ENCODE assay signal across 8 mouse cellular contexts in the genomic region with DNA sequence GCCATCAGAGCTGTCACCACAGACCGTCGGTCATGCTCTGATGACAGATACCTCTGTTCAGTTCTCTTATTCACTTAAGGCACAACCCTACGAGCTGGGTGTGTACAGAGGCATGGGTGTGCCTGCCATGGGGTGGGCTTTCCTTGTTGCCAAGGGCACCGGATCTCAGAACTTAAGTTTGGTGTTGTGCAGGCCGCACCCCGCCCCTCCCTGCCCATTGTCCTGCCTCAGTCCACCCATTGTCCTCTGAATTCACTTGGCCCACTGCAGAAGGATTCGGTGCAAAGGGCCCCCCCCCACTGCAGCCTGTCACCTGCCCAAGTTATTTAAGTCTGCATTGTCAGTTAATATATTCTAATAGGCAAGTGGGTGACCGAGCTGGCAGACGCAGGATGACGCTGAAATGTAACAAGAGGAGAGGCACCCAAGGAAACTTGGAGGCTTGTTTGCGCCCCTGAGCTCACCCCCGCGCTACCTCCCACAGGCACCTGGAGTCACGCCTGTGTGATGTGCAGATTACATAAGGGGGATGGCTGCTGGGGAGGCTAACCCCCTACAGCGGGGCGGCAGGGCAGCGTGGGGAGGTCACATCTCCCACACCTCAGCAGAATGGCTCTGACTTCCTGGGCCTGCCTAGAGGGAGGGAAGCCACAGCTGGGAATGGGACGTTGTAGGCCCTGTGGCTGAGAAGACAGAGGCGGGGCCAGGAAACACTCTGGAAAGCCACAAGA. TPM values are rescaled to one million over a fixed set of nuclear protein-coding genes. Genes with fewer than 3 reads are reported as not detected.
DNase-seq lines count a peak whose midpoint lies in the region; ATAC-seq and TF ChIP-seq lines count a peak whose summit lies in the region.
"Had no signal": no experiment of that assay in that cellular context is flagged by ENCODE, and none has a peak within 500 bp of the region (broad histone marks: within the 10 kb centered on the region; RNA-seq: fewer than 3 reads in every experiment).

No protein-coding gene starts in this region.

- H3K27ac ChIP-seq in neural tube, embryonic 12.5 days, result no peak overlapping the region
- peak overlapping the region; percentile 80 for H3K27ac ChIP-seq in forebrain, postnatal 0 days (ENCODE audit: low read depth, low read length)
- peak overlapping the region; percentile 74 for H3K27ac ChIP-seq in stomach, embryonic 15.5 days

- 0 out of 2 replicates have a peak overlapping the region, but pooled peaks have one; percentile 3 for H3K9ac ChIP-seq in neural tube, embryonic 12.5 days
- no peak overlapping the region for H3K9ac ChIP-seq in forebrain, postnatal 0 days
- H3K9ac ChIP-seq in stomach, embryonic 15.5 days, result no peak overlapping the region

- H3K4me3 ChIP-seq in neural tube, embryonic 12.5 days, result no peak overlapping the region
- H3K4me3 ChIP-seq in forebrain, postnatal 0 days (ENCODE audit: low read depth, low read length), result no peak overlapping the region
- H3K4me3 ChIP-seq in stomach, embryonic 15.5 days (replicated peaks), result no peak overlapping the region

- peaks cover 41% of the 10 kb centered on the region for H3K4me1 ChIP-seq in neural tube, embryonic 12.5 days
- peaks cover 64% of the 10 kb centered on the region for H3K4me1 ChIP-seq in forebrain, postnatal 0 days (ENCODE audit: insufficient read depth)
- H3K4me1 ChIP-seq in stomach, embryonic 15.5 days, result peaks cover 59% of the 10 kb centered on the region

- peaks cover 11% of the 10 kb centered on the region; the same call in 1 of the 2 replicates for H3K27me3 ChIP-seq in neural tube, embryonic 12.5 days (replicated peaks)
- no peaks in the 10 kb centered on the region for H3K27me3 ChIP-seq in forebrain, postnatal 0 days (ENCODE audit: insufficient read depth, low read length)
- no peaks in the 10 kb centered on the region for H3K27me3 ChIP-seq in stomach, embryonic 15.5 days (replicated peaks)

- no peak overlapping the region for H3K4me2 ChIP-seq in neural tube, embryonic 12.5 days (replicated peaks)
- H3K4me2 ChIP-seq in forebrain, postnatal 0 days (ENCODE audit: low read depth), result peak overlapping the region; percentile 34; the same call in 1 of the 2 replicates
- peak overlapping the region; percentile 26 for H3K4me2 ChIP-seq in stomach, embryonic 15.5 days

- H3K9me3 ChIP-seq in neural tube, embryonic 12.5 days, result no peaks in the 10 kb centered on the region
- no peaks in the 10 kb centered on the region for H3K9me3 ChIP-seq in forebrain, postnatal 0 days (ENCODE audit: low read length)
- no peaks in the 10 kb centered on the region for H3K9me3 ChIP-seq in stomach, embryonic 15.5 days

- TF ChIP-seq CTCF in forebrain, postnatal 0 days (IDR thresholded peaks at IDR 0.05; ENCODE audit: low read depth), result no peak

- 54% methylated on average over 19 of the region's 19 CpGs for WGBS in neural tube, embryonic 12.5 days
- 60% methylated on average over 19 of the region's 19 CpGs for WGBS in forebrain, postnatal 0 days
- WGBS in stomach, embryonic 15.5 days, result 58% methylated on average over 19 of the region's 19 CpGs

- H3K36me3 ChIP-seq in neural tube, embryonic 12.5 days, result no peaks in the 10 kb centered on the region
- H3K36me3 ChIP-seq in forebrain, postnatal 0 days (ENCODE audit: insufficient read depth), result no peaks in the 10 kb centered on the region; the same call in 1 of the 2 replicates
- H3K36me3 ChIP-seq in stomach, embryonic 15.5 days, result no peaks in the 10 kb centered on the region

- DNase-seq in neural tube, embryonic 10.5 days (ENCODE audit: extremely low spot score, low spot score), result no peak
- no peak for DNase-seq in forebrain, postnatal 0 days
- peak; percentile 74 to 80 for DNase-seq in kidney, postnatal 36 days
- no peak for DNase-seq in gastrocnemius, postnatal 4 days (ENCODE audit: low spot score in 2 of 2)
- DNase-seq in adrenal gland, postnatal 25 days, result no peak
- DNase-seq: adrenal gland, adult 2 months had no signal

- ATAC-seq in neural tube, embryonic 12.5 days (ENCODE audit: low FRiP score, low read depth), result no peak
- no peak for ATAC-seq in forebrain, postnatal 0 days
- ATAC-seq in stomach, embryonic 15.5 days (ENCODE audit: insufficient read depth, low FRiP score, low read depth), result 0 out of 2 replicates have a peak, but pooled peaks have one; percentile 7

RNA-seq across cellular contexts. Expression of gene Baiap2, which starts 4.6 kb away (rescaled TPM):
- polyA plus RNA-seq in neural tube, embryonic 12.5 days (2016; fragmentation: Nextera tagmentation; extraction: Ambion mirVana), result 10.4 and 11.8 TPM in 2 replicates
- 42.3 and 52.0 TPM in 2 replicates for total RNA-seq in forebrain, postnatal 0 days (2014; rRNA removed)
- polyA plus RNA-seq in forebrain, postnatal 0 days (2015; fragmentation: Nextera tagmentation; extraction: Ambion mirVana), result 31.1 and 36.6 TPM in 2 replicates
- 24.8 and 30.9 TPM in 2 replicates for polyA plus RNA-seq in stomach, embryonic 15.5 days (2015; fragmentation: Nextera tagmentation; extraction: Ambion mirVana)
- 1 to 10 TPM; 8.1 to 8.5 TPM for total RNA-seq in gastrocnemius, postnatal 4 days (2021)
- total RNA-seq in adrenal gland, postnatal 25 days (2021), result 12.0 and 17.0 TPM in 2 replicates

RNA-seq across cellular contexts. Expression of gene Chmp6, which starts 24.7 kb away (rescaled TPM):
- polyA plus RNA-seq in neural tube, embryonic 12.5 days (2016; fragmentation: Nextera tagmentation; extraction: Ambion mirVana), result 95.6 and 99.4 TPM in 2 replicates
- 91.1 and 91.9 TPM in 2 replicates for total RNA-seq in forebrain, postnatal 0 days (2014; rRNA removed)
- 102 and 105 TPM in 2 replicates for polyA plus RNA-seq in forebrain, postnatal 0 days (2015; fragmentation: Nextera tagmentation; extraction: Ambion mirVana)
- 79.4 and 86.0 TPM in 2 replicates for polyA plus RNA-seq in stomach, embryonic 15.5 days (2015; fragmentation: Nextera tagmentation; extraction: Ambion mirVana)
- 10 to 100 TPM; 37.3 to 37.9 TPM for total RNA-seq in gastrocnemius, postnatal 4 days (2021)
- 33.9 and 43.4 TPM in 2 replicates for total RNA-seq in adrenal gland, postnatal 25 days (2021)

Comparison
In these comparisons a context has a peak if more than half of its experiments do, and no peak if none do; other contexts are left out.
1. DNase-seq: peak in kidney, postnatal 36 days (2 of 2); none in neural tube, embryonic 10.5 days (single experiment), forebrain, postnatal 0 days (single experiment), gastrocnemius, postnatal 4 days (0 of 2) and adrenal gland, postnatal 25 days (single experiment).